Mouse (Mus musculus): ENCODE data around the gene Ints11. TPM values are rescaled to one million over a fixed set of nuclear protein-coding genes. Genes with fewer than 3 reads are reported as not detected.

Ints11 gene
- total RNA-seq (2017): 22.6 and 24.8 TPM in 2 replicates

DNA sequence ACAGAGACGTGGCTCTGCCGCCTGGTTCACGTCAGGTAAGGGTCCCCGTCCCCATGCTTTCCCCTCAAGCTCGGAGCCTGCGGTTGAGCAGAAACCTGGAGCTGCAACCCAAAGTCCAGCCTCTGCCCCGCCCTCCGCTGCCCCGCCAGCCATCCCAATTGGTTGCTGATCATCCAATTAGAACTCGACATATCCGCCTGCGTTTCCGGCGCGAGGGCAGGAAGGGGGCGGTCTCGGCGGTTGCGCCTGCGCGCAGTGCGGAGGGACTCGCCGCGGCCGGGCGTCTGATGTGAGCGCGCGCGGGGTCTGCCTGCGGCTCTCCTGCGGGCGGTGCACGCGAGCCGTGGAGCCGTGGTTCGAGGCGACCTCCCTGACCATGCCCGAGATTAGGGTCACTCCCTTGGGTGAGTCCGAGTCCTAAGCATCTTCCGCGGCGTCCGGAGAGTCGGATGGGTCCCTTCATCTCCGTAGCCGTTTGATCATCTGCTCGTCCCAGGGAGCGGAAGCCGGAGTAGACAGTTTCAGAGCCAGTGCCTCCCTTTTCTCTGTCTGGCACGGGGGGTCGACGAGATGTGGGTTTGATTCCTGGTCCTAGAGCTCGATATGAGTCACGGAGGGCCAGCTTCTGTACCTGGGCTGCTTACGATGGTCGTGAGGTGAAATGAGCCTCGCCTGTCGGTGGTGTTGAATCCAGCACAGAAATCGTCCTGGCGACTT is at the start of gene Ints11, which contains the start of gene Cptp:
Gene Ints11, plus strand, starts transcription at position 230 of the 717 bp plus-strand sequence.
Gene Cptp, minus strand, starts transcription at position 124 of the 717 bp plus-strand sequence.
- peak; percentile 96 to 99 for ATAC-seq (replicated peaks in 1 of 2; ENCODE audit: insufficient read depth in 1 of 2, low FRiP score in 2 of 2, low TSS enrichment in 1 of 2, low read depth in 1 of 2, poor library complexity in 2 of 2, severe bottlenecking in 2 of 2)

- no peak for ATAC-seq (replicated peaks in 1 of 2; ENCODE audit: insufficient read depth in 1 of 2, low FRiP score in 2 of 2, low TSS enrichment in 1 of 2, low read depth in 1 of 2, poor library complexity in 2 of 2, severe bottlenecking in 2 of 2)
These were observed 48.3 kb upstream of the Ints11 start for GRCm38 (mm10) chr4:155821025-155821424.

DNA sequence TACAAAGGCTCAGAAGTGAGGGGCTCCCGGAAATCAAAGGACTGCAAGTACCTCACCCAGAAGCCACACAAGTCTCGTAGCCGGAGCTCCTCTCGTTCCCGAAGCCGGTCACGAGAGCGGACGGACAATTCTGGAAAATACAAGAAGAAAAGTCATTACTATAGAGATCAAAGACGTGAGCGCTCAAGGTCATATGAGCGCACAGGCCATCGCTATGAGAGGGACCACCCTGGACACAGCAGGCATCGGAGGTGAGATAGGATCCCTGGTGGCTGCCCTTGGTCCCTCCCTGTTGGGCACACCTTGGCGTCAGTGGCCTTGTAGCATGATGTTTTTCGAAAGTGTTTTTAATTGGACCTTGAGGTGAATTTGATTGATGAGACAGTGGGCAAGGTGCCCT is 45.9 kb upstream of the Ints11 start:
- no peak for ATAC-seq (replicated peaks in 1 of 2; ENCODE audit: insufficient read depth in 1 of 2, low FRiP score in 2 of 2, low TSS enrichment in 1 of 2, low read depth in 1 of 2, poor library complexity in 2 of 2, severe bottlenecking in 2 of 2)

DNA sequence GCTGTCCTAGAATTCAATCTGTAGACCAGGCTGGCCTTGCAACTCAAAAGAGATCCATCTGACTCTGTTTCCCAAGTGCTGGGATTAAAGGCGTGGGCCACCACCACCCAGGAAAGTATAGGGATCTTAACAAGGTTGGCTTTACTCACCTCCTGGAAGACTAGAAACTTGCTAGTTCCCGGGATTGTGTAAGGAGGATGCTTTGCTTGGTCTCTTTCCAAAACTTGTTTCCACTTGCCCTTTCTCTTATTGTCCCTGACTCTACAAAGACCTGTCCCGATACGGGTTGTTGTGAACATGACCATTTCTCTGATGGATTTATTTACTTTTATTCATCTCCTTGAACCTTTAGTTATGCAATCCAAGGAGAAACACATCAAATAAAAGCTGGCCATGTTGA is 39.5 kb upstream of the Ints11 start:
- no peak for ATAC-seq (replicated peaks in 1 of 2; ENCODE audit: insufficient read depth in 1 of 2, low FRiP score in 2 of 2, low TSS enrichment in 1 of 2, low read depth in 1 of 2, poor library complexity in 2 of 2, severe bottlenecking in 2 of 2)

- ATAC-seq (replicated peaks in 1 of 2; ENCODE audit: insufficient read depth in 1 of 2, low FRiP score in 2 of 2, low TSS enrichment in 1 of 2, low read depth in 1 of 2, poor library complexity in 2 of 2, severe bottlenecking in 2 of 2): no peak
These were observed 38.8 kb upstream of the Ints11 start for GRCm38 (mm10) chr4:155830596-155830995.

- ATAC-seq (replicated peaks in 1 of 2; ENCODE audit: insufficient read depth in 1 of 2, low FRiP score in 2 of 2, low TSS enrichment in 1 of 2, low read depth in 1 of 2, poor library complexity in 2 of 2, severe bottlenecking in 2 of 2): peak; percentile 89 to 93
These were observed 38.1 kb upstream of the Ints11 start, which contains the start of gene Aurkaip1 for GRCm38 (mm10) chr4:155831205-155831766. Gene Aurkaip1, plus strand, starts transcription at chr4:155831272.

DNA sequence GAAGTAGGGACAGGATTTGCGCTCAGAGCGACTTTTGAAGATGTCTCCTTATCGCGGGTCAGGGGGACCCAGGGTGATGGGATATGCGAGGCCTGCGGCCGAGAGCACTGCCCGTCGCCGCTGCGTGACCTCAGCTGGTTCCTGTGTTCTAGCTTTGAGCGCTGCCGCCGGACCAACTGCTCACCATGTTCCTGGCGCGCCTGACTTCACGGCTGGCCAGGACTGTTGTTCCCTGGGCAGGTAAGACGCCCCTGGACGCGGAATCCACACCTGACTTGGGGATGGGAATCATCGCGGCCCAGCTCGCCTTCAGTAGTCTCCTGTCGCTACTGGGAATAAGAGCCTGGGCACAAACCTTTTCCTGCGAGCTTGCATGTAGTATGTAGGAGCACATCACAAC is 37.5 kb upstream of the Ints11 start:
- ATAC-seq (replicated peaks in 1 of 2; ENCODE audit: insufficient read depth in 1 of 2, low FRiP score in 2 of 2, low TSS enrichment in 1 of 2, low read depth in 1 of 2, poor library complexity in 2 of 2, severe bottlenecking in 2 of 2): no peak

GRCm38 (mm10) chr4:155832321-155832720 is 37.0 kb upstream of the Ints11 start:
- no peak for ATAC-seq (replicated peaks in 1 of 2; ENCODE audit: insufficient read depth in 1 of 2, low FRiP score in 2 of 2, low TSS enrichment in 1 of 2, low read depth in 1 of 2, poor library complexity in 2 of 2, severe bottlenecking in 2 of 2)

DNA sequence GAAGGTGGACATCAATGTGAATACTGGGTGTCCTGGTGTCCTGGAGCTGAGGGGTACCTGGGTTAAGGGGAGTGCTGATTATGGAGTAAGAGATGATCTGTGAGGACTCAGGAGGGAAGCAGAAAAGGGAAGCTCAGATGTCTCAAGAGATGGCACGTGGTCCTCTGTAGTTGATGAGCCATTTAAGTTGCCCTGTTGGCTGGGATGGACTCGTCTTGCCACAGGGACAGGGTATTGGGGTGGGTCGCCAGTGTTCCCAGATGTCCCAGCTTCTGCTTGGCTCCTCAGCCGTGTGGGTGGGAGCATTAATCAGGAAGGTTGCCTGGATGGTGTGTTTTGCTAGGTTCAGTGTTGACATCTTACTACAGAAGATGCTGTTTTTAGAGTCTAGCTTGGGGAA is 36.1 kb upstream of the Ints11 start:
- no peak for ATAC-seq (replicated peaks in 1 of 2; ENCODE audit: insufficient read depth in 1 of 2, low FRiP score in 2 of 2, low TSS enrichment in 1 of 2, low read depth in 1 of 2, poor library complexity in 2 of 2, severe bottlenecking in 2 of 2)

DNA sequence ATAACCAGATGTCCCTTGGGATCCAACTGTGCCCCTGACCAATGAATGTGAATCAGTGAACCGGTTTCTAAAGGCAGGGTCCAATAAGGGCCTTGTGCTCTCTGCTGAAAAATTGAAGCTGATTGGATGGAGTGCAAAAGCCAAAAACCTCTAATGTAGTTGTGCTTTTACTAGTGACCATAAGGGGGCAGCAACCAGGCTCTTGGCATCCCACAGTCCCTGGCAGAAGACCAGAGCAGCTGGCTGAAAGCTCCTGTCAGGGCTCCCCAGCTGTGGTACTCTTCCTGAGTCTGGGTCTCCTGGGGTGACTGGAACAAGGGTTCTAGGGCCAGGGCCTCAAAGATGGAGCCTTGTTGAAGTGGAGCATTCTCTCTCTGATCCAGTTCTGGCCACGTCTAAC is 35.5 kb upstream of the Ints11 start:
- ATAC-seq (replicated peaks in 1 of 2; ENCODE audit: insufficient read depth in 1 of 2, low FRiP score in 2 of 2, low TSS enrichment in 1 of 2, low read depth in 1 of 2, poor library complexity in 2 of 2, severe bottlenecking in 2 of 2): peak; percentile 29 to 42; a peak in 2 of 4 replicates

DNA sequence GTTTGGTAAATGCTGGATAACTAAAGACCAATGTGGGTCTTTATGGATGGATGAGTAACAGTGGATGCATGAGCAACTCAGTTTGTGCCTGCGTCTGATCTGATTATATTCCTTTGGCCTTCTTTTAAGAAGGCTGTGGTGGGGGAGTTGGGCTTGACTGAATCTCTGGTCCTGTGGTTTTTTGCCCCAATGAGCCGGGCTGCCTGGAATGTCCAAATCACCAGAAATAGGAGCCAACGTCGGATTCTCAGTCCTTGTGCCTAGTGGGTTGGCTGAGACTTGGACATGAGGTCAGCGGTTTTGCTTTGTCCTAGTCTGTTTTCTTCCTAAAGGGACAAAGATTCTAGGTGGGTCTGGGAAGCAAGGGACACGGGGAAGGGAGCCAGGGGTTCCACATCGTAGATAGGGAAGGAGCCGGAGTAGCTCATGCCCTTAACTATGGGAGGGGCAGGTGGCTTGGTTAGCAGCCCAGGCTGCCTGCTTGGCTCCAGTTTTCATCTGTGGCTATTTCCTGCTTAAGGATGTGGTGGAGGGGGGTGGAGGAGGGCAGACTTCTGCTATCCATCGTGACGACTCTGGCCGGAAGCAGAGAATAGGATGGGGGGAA is 31.8 kb upstream of the Ints11 start:
- peak; percentile 15 to 46; a peak in 3 of 4 replicates for ATAC-seq (replicated peaks in 1 of 2; ENCODE audit: insufficient read depth in 1 of 2, low FRiP score in 2 of 2, low TSS enrichment in 1 of 2, low read depth in 1 of 2, poor library complexity in 2 of 2, severe bottlenecking in 2 of 2)

DNA sequence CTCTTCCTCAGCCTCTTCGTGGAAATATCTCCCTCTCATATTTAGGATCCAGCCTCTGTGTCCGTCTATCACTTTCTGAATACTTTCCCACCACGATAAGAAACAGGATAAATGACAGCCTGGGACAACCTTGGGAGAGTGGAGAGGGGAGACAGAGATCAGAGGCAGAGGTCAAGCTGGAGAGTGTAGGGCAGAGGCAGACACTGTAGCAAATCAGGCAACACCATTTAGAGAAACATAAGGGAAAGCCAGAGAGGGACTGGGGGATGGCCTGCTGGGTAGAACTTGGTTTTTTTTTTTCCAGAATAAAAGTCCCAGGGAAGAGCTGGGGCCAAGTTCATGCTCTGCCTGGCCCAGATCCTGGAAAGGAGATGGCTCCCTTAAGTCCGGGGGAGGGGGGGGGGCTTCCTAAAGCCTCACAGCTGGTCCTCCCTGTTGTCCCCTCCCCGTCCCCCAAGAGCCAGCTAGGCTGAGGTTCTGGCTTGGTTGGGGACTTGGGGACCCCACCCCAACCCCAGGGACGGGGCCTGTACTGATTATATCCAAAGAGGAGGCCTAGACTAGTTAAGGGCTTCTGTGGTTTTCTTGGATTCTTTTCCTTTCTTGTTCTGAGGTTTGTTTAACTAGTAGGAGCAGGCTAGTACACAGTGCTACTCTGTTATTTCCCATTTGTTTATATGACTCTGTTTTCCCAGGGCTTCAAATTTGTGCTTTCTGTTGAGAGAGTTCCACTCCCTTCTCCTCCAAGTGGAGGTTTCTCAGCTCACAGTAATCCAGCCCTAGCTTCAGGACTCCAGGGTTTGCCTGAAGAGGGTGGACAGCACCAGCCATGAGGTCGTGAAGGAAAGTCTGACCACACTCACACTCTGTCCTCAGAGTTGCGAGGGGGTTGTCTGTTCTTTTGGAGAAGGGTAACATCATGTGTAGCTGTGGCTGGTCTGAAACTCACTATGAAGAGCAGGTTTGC is 30.9 kb upstream of the Ints11 start:
- no peak for ATAC-seq (replicated peaks in 1 of 2; ENCODE audit: insufficient read depth in 1 of 2, low FRiP score in 2 of 2, low TSS enrichment in 1 of 2, low read depth in 1 of 2, poor library complexity in 2 of 2, severe bottlenecking in 2 of 2)

GRCm38 (mm10) chr4:155839483-155839910 is 29.8 kb upstream of the Ints11 start, which contains the start of gene Mxra8:
Gene Mxra8, plus strand, starts transcription at chr4:155839680.
- ATAC-seq (replicated peaks in 1 of 2; ENCODE audit: insufficient read depth in 1 of 2, low FRiP score in 2 of 2, low TSS enrichment in 1 of 2, low read depth in 1 of 2, poor library complexity in 2 of 2, severe bottlenecking in 2 of 2): no peak

DNA sequence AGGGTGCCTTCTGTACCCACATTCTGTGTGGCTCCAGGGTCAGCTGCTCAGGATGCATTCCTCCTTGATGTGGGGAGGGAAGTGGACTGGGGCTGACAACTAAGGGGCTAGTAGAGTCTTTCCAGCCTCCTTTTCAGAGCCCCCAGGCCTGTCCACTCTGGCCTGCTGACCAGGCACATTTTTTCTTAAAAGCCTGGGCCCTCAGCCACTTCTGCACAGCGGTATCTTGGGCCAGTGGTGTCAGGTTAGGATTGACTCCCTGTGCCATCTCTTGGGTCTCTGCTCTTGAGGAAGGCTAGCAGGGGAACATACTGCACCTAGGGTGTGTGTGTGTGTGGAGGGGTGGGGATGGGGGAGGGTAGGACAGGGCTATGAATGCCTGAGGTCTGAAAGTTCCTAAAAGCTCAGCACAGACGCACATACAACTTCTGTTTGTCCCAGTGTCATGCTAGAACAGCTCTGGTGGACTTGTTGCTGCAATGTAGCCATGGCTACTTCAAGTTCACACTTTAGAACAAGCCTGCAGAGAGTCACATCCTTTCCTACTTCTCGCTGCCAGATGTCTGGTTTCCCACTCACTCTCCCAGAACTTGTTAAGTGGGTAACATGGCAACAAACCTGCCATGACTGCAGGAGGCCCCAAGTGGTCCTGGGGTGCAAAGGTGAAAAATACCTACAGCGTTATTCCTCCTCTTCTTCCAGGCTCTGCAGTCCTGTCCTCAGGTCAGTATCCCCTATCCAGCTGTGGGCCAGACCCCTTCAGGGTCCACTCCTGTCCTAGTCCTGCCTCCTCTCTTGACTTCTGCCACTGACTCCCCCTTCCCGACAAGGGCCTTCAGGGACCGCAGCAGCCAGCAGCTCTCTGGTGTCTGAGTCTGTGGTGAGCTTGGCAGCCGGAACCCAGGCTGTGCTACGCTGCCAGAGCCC is 29.0 kb upstream of the Ints11 start:
- ATAC-seq (replicated peaks in 1 of 2; ENCODE audit: insufficient read depth in 1 of 2, low FRiP score in 2 of 2, low TSS enrichment in 1 of 2, low read depth in 1 of 2, poor library complexity in 2 of 2, severe bottlenecking in 2 of 2): peak in 1 of 2 experiments; percentile 12; a peak in 2 of 4 replicates

- ATAC-seq (replicated peaks in 1 of 2; ENCODE audit: insufficient read depth in 1 of 2, low FRiP score in 2 of 2, low TSS enrichment in 1 of 2, low read depth in 1 of 2, poor library complexity in 2 of 2, severe bottlenecking in 2 of 2): peak; percentile 63 to 68
These were observed 28.3 kb upstream of the Ints11 start for GRCm38 (mm10) chr4:155841003-155841454.

DNA sequence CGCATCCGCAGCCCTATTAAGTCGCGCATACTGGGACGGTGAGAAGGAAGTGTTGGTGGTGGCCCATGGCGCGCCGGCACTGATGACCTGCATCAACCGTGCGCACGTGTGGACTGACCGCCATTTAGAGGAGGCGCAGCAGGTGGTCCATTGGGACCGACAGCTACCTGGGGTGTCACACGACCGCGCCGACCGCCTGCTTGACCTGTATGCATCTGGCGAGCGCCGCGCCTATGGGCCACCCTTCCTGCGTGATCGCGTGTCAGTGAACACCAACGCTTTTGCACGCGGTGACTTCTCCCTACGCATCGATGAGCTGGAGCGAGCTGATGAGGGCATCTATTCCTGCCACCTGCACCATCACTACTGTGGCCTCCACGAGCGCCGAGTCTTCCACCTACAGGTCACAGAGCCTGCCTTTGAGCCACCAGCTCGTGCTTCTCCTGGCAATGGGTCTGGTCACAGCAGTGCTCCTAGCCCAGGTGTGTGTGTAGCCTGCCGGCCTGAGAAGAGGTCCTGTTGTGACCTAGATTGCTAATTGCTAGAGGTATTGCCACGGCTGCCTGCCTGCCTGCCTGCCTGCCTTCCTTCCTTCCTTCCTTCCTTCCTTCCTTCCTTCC is 27.6 kb upstream of the Ints11 start:
- no peak for ATAC-seq (replicated peaks in 1 of 2; ENCODE audit: insufficient read depth in 1 of 2, low FRiP score in 2 of 2, low TSS enrichment in 1 of 2, low read depth in 1 of 2, poor library complexity in 2 of 2, severe bottlenecking in 2 of 2)
